Mouse (Mus musculus) midbrain, postnatal 0 days (tissue): ENCODE measurements around the gene Dph1. TPM values are rescaled to one million over a fixed set of nuclear protein-coding genes. Genes with fewer than 3 reads are reported as not detected.
A peak's percentile ranks its signal among the peaks of the same experiment; 100 is the strongest.

Source experiments
- ATAC-seq: fragments of 200-750 bp; cut with Nextera tagmentation; 2 replicates; pipeline ENCODE4 v1.8.0; 2017; ENCODE audit warnings: moderate number of reproducible peaks, mild to moderate bottlenecking, moderate TSS enrichment, moderate library complexity; ENCODE audit not compliant: low FRiP score
- DNase-seq: peaks from one replicate; pipeline ENCODE4 v3.0.0-alpha.2; 2015; ENCODE audit warnings: low spot score
- H3K27ac ChIP-seq: fragments of 300-500 bp; sonication (generic); 2 replicates; pipeline ENCODE4 v1.5.1; 2014; ENCODE audit warnings: low read depth, mild to moderate bottlenecking, low read length, mixed read lengths
- H3K27me3 ChIP-seq: fragments of 300-500 bp; sonication (generic); 2 replicates; pipeline ENCODE4 v1.6.1; 2014; ENCODE audit warnings: low read length, control low read depth, mixed read lengths; ENCODE audit not compliant: insufficient read depth
- H3K36me3 ChIP-seq: fragments of 300-500 bp; sonication (generic); 2 replicates; pipeline ENCODE4 v1.6.1; 2014; ENCODE audit warnings: low read length, control low read depth, mixed read lengths; ENCODE audit not compliant: insufficient read depth
- H3K4me1 ChIP-seq: fragments of 300-500 bp; sonication (generic); 2 replicates; pipeline ENCODE4 v1.6.1; 2014; ENCODE audit warnings: mild to moderate bottlenecking, control low read depth, antibody characterized with exemption, low read length, mixed read lengths; ENCODE audit not compliant: insufficient read depth
- H3K4me2 ChIP-seq: fragments of 300-500 bp; sonication (generic); 2 replicates; pipeline ENCODE4 v1.6.1; 2014; ENCODE audit warnings: low read depth, mild to moderate bottlenecking, low read length, mixed read lengths; ENCODE audit not compliant: poor library complexity, severe bottlenecking
- H3K4me3 ChIP-seq: fragments of 300-500 bp; sonication (generic); 2 replicates; pipeline ENCODE4 v1.5.1; 2014; ENCODE audit warnings: low read depth, mild to moderate bottlenecking, low read length, moderate library complexity
- H3K9ac ChIP-seq: fragments of 300-500 bp; sonication (generic); replicated peaks from 2 replicates; pipeline ENCODE4 v1.6.1; 2014; ENCODE audit warnings: mild to moderate bottlenecking, low read length, moderate library complexity, mixed read lengths; ENCODE audit not compliant: poor library complexity, severe bottlenecking
- H3K9me3 ChIP-seq: fragments of 300-500 bp; sonication (generic); 2 replicates; pipeline ENCODE4 v1.6.1; 2016; ENCODE audit warnings: low read length, control low read depth
- CTCF ChIP-seq: IDR thresholded peaks from 2 replicates; pipeline ENCODE4 v1.5.1; 2016; ENCODE audit warnings: antibody characterized with exemption, mild to moderate bottlenecking
- WGBS: fragments of 180-500 bp; shearing (Covaris S2); extraction: QIAGEN DNeasy Blood & Tissue Kit; methylation state at CpG from one replicate; pipeline ENCODE4 v1.1.7; 2014; 5-methylcytosine and 5-hydroxymethylcytosine counted together
- polyA plus RNA-seq: library from polyadenylated mRNA; unstranded; fragments of >200 nt; fragmentation: Nextera tagmentation; extraction: Ambion mirVana; gene quantifications from 2 replicates; pipeline ENCODE4 v1.2.1, GENCODE M21; 2015
- total RNA-seq: library from RNA; depleted of rRNA; stranded (reverse); fragments of >200 nt; gene quantifications from 2 replicates; pipeline ENCODE4 v1.2.3, GENCODE M21; 2014

Dph1 gene
- total and polyA plus RNA-seq, 2 experiments from 2014 or later, result 10.8 to 17.4 TPM

DNA sequence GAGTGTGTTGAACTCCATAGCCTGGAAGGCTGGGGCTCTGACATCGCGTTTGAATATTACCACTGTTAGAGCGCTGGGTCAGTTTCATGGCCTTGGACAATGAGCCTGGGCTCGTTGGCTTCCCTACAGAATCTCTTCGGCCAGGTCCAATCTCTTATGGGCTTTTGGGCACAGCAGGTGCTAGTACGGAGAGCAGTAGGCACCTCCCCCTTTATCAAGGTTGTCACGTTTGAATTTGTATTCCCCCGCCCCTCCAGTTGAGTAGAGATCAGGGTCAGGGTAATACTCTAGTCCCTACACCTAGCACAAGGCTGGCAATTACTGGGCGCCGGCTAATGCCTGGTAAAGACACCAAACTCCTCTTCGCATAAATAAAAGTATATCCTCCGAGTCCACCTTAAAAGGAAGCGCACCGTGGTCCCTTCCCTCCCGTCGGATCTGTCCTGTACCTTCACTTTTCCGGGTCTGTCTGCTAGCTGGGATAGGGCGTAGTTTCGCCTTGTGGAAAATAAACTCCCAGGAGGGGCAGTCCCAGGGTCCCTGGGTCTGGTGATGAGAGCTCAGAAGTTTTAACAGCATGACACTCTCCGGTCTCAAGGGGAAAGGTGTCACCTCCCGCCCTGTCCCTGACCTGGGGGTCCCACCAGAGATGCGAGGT, 1.2 kb downstream of the Dph1 start:
- Histone ChIP-seq H3K9ac (peak overlapping the region; percentile 64), H3K4me2 (peak overlapping the region; percentile 91), H3K27me3 (0 out of 2 replicates have a peak, but pooled peaks cover 4% of the 10 kb centered on the region), H3K4me1 (peaks cover 10% of the 10 kb centered on the region; the same call in 1 of the 2 replicates), H3K27ac (no peak overlapping the region), H3K9me3 (no peaks in the 10 kb centered on the region), H3K36me3 (no peaks in the 10 kb centered on the region), H3K4me3 (peak overlapping the region; percentile 82)
- peak; percentile 3; the same call in 1 of the 2 replicates for ATAC-seq
- DNase-seq, result no peak
- TF ChIP-seq CTCF, result no peak
- WGBS, result 1% methylated on average over 22 of the region's 22 CpGs

DNA sequence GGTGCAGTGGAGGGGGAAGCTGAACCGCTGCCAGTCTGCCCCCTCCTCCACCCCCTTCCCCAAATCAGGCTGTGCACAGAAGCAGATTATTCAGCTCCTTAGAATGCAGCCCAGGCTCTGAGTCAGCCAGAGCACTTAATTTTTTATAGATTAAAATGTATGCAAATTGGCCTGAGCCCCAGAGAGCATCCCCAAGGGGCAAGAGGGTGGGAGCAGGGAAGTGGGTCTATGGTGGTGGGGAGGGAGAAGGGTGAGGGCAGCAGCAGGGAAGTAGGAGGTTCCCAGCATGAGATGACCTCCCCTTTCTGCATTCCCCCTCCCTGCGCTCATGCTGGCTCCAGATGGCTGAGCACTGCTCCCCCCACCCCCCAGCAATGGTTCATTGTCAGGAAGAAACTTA, 6.1 kb downstream of the Dph1 start:
- Histone ChIP-seq H3K4me3 (no peak overlapping the region), H3K27ac (no peak overlapping the region), H3K36me3 (peaks cover 32% of the 10 kb centered on the region), H3K9ac (peak overlapping the region; percentile 13; the same call in 1 of the 2 replicates), H3K9me3 (no peaks in the 10 kb centered on the region), H3K27me3 (no peaks in the 10 kb centered on the region), H3K4me1 (peaks cover 7% of the 10 kb centered on the region; the same call in 1 of the 2 replicates), H3K4me2 (no peak overlapping the region)
- no peak for DNase-seq
- ATAC-seq, result no peak
- WGBS, result 37% methylated on average over 2 of the region's 2 CpGs
- TF ChIP-seq CTCF, result no peak

DNA sequence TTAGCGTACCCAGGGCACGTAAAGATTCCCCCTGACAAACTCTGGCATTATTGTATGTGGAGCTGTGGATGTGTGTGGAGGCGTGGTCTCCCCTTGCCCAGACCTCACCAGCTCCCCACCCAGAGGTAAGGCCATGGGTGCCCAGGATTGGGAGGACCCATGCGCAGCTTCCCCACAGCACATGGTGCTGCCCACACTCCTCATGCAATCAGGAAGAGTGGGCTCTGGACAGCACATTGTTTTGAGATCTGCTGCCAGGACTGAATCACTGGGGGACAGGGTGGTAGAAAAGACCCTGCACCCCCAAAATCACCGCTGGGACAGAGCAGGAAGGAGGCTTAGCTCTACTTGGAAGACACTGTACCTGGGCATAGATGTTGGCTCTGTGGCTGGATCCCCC, 6.5 kb downstream of the Dph1 start:
- H3K27ac ChIP-seq, result no peak overlapping the region
- 82% methylated on average over 5 of the region's 5 CpGs for WGBS
- peaks cover 3% of the 10 kb centered on the region; the same call in 1 of the 2 replicates for H3K4me1 ChIP-seq
- DNase-seq (no peak), ATAC-seq (no peak)
- H3K9ac ChIP-seq, result 0 out of 2 replicates have a peak overlapping the region, but pooled peaks have one; percentile 13
- peaks cover 32% of the 10 kb centered on the region for H3K36me3 ChIP-seq
- H3K27me3 ChIP-seq, result no peaks in the 10 kb centered on the region
- no peaks in the 10 kb centered on the region for H3K9me3 ChIP-seq
- TF ChIP-seq CTCF, result no peak
- no peak overlapping the region for H3K4me3 ChIP-seq
- H3K4me2 ChIP-seq, result no peak overlapping the region

DNA sequence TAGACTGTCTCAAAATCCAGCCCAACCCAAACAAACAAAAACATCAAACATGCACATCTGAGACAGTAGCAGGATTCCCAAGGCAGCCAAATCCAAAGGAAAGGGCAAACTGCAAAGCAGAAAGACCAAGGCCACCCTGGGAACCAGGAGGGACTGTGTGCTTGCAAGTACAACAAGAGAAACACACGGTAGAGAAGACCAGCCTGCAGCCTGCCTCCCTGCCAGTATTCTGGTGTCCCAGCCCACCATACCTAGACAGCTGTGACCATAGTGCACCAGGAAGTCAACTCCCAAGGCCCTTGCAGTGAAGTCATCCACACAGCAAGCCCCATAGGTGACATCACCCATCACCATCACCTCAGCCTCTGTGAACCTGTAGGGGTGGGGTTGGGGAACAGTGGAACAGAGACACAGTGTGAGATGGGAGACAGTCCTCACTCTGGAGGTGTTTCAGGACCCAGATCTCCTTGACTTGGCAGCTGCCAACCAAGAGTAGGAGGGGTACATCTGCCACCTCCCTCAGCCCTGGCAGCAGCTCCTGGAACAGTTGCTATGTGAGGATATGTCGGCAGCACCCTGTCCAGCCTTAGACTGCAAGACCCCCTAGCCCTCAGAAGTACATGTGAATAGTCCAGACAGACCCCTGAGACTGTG, 7.0 kb downstream of the Dph1 start:
- no peaks in the 10 kb centered on the region for H3K27me3 ChIP-seq
- 74% methylated on average over 2 of the region's 2 CpGs for WGBS
- no peak overlapping the region for H3K27ac ChIP-seq
- no peaks in the 10 kb centered on the region for H3K4me1 ChIP-seq
- H3K4me2 ChIP-seq, result no peak overlapping the region
- no peak for TF ChIP-seq CTCF
- peaks cover 32% of the 10 kb centered on the region for H3K36me3 ChIP-seq
- no peak overlapping the region for H3K9ac ChIP-seq
- DNase-seq (no peak), ATAC-seq (no peak)
- H3K4me3 ChIP-seq, result no peak overlapping the region
- H3K9me3 ChIP-seq, result no peaks in the 10 kb centered on the region

DNA sequence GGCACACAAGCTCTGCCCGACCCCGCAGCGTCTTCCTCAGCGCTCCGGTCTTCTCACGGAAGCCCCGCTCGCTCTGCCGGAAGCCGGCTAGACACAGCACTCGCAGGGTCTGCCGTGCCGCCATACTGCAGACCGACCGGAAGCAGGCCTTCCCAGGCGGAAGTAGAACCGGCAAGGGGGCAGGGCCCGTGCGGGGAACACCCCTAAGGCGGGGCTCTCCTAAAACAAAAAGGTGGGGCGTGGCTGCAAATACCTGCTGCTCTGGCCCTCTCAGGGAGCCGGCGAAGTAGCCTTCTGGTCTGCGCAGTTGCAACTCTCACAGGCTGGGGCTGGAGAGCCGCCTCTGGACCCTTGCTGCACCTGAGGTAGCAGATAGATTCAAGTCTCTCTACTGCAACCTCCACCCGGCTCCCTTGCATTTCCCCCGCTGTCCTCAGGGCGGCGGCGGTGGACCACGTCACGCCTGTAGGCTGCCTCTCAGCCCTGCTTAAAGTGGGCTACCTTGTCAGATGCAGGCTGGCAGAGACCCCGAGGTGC, 12.3 kb downstream of the Dph1 start, which contains the start of gene Ovca2:
Ovca2 (minus strand) TSS at position 164 of the 537 bp plus-strand sequence.
- peak within 1 kb of the TSS; percentile 93 for H3K4me2 ChIP-seq
- WGBS, result 0% methylated on average over 33 of the region's 33 CpGs

More for the DNA sequence above, 12.3 kb downstream of the Dph1 start, which contains the start of gene Ovca2:
- peak; percentile 92 for ATAC-seq
- H3K4me3 ChIP-seq, result peak within 1 kb of the TSS; percentile 71
- H3K27me3 ChIP-seq, result no peaks in the 10 kb centered on the region
- H3K9ac ChIP-seq, result peak within 1 kb of the TSS; percentile 78
- peak within 1 kb of the TSS; percentile 71 for H3K27ac ChIP-seq
- peaks cover 32% of the 10 kb centered on the region for H3K36me3 ChIP-seq
- DNase-seq, result peak; percentile 96
- 0 out of 2 replicates have a peak, but pooled peaks cover 3% of the 10 kb centered on the region for H3K4me1 ChIP-seq
- H3K9me3 ChIP-seq, result no peaks in the 10 kb centered on the region
- peak; percentile 95 for TF ChIP-seq CTCF
